Mouse (Mus musculus) kidney, embryonic 16.5 days (tissue): ENCODE data around the gene Hnrnph2. TPM values are rescaled to one million over a fixed set of nuclear protein-coding genes. Genes with fewer than 3 reads are reported as not detected.
A peak's percentile ranks its signal among the peaks of the same experiment; 100 is the strongest.

Experiments
- ATAC-seq: fragments of 200-750 bp; cut with Nextera tagmentation; 2 replicates; pipeline ENCODE4 v1.8.0; 2017; ENCODE audit warnings: moderate TSS enrichment; ENCODE audit not compliant: low FRiP score, low TSS enrichment
- H3K27ac ChIP-seq: fragments of 300-500 bp; sonication (generic); 2 replicates; pipeline ENCODE4 v1.5.1; 2014; ENCODE audit warnings: low read length
- H3K27me3 ChIP-seq: fragments of 300-500 bp; sonication (generic); 2 replicates; pipeline ENCODE4 v1.6.1; 2014; ENCODE audit warnings: low read length, control low read depth, mixed read lengths; ENCODE audit not compliant: insufficient read depth
- H3K36me3 ChIP-seq: fragments of 300-500 bp; sonication (generic); 2 replicates; pipeline ENCODE4 v1.6.1; 2014; ENCODE audit warnings: low read length, control low read depth, mixed read lengths; ENCODE audit not compliant: insufficient read depth
- H3K4me1 ChIP-seq: fragments of 300-500 bp; sonication (generic); 2 replicates; pipeline ENCODE4 v1.6.1; 2014; ENCODE audit warnings: low read length, control low read depth, mixed read lengths; ENCODE audit not compliant: insufficient read depth
- H3K4me2 ChIP-seq: fragments of 300-500 bp; sonication (generic); replicated peaks from 2 replicates; pipeline ENCODE4 v1.6.1; 2014; ENCODE audit warnings: low read depth, low read length
- H3K4me3 ChIP-seq: fragments of 300-500 bp; sonication (generic); 2 replicates; pipeline ENCODE4 v1.5.1; 2014; ENCODE audit warnings: mild to moderate bottlenecking, low read length
- H3K9ac ChIP-seq: fragments of 300-500 bp; sonication (generic); replicated peaks from 2 replicates; pipeline ENCODE4 v1.6.1; 2014; ENCODE audit warnings: low read length
- H3K9me3 ChIP-seq: fragments of 300-500 bp; sonication (generic); 2 replicates; pipeline ENCODE4 v1.6.1; 2016; ENCODE audit warnings: low read length, control low read depth
- WGBS: fragments of 180-500 bp; shearing (Covaris S2); extraction: QIAGEN DNeasy Blood & Tissue Kit; methylation state at CpG from one replicate; pipeline ENCODE4 v1.1.7; 2014; 5-methylcytosine and 5-hydroxymethylcytosine counted together
- polyA plus RNA-seq: library from polyadenylated mRNA; unstranded; fragments of >200 nt; fragmentation: Nextera tagmentation; extraction: Ambion mirVana; gene quantifications from 2 replicates; pipeline ENCODE4 v1.2.1, GENCODE M21; 2015

The Hnrnph2 gene
- polyA plus RNA-seq, 1 experiment from 2014 or later, result 168 TPM

DNA sequence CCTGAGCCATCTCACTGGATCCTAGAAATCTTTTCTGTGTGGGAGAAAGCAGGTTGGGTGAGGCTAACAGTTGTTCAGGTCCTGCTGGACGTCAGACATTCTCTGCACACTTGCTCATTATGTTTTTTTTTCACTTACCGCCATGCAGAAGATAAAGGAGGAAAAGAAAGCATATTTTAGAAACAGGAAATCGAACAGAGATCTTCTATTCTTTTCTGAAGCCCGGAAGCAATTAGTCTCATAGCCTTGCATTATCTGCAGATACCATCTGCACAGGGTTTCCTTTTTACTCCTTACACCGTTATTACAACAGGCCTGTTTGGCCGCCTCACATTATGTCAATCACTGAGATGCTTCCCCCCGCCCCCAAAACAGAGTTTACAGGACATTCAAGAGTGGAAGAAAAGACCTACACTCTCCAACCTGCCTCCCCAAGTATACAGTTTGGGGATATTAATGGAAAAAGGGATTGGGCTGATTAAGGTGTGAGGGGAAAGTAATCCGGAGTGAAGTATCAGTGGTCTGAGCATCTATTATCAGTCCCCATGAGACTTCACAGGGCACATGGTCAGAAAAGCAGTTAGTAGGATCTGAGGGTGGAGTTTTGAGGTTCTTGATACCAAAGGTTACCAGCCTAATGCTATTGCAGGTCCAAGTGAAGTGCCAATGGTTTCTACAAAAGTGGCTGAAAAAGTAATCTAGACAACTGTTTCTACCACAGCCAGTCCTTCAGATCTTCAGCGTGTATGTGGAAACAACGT is 40.2 kb downstream of the Hnrnph2 start:
- Histone ChIP-seq H3K9ac (no peak overlapping the region), H3K27ac (0 out of 2 replicates have a peak overlapping the region, but pooled peaks have one; percentile 29), H3K4me1 (no peaks in the 10 kb centered on the region), H3K27me3 (peaks cover 4% of the 10 kb centered on the region; the same call in 1 of the 2 replicates), H3K4me3 (no peak overlapping the region), H3K4me2 (no peak overlapping the region), H3K36me3 (no peaks in the 10 kb centered on the region), H3K9me3 (no peaks in the 10 kb centered on the region)
- no peak for ATAC-seq
- 70% methylated on average over 10 of the region's 10 CpGs for WGBS

DNA sequence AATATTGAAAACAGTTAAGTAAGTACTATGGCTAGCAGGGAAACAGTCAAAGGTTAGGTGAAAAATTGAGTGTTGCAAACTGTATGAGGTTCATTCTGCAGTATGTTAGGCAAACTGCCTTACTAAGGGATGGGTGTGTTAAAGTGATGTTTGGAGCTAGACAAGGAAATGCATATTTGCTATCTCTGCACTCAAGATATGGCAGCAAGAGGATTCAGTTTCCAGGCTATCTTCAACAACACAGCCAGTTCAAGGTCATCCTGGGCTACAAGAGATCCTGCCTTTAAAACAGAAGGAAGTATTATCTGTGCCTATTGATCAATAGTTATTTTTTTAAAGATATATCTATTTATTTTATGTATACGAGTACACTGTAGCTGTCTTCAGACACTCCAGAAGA is 45.4 kb downstream of the Hnrnph2 start:
- no peak for ATAC-seq

DNA sequence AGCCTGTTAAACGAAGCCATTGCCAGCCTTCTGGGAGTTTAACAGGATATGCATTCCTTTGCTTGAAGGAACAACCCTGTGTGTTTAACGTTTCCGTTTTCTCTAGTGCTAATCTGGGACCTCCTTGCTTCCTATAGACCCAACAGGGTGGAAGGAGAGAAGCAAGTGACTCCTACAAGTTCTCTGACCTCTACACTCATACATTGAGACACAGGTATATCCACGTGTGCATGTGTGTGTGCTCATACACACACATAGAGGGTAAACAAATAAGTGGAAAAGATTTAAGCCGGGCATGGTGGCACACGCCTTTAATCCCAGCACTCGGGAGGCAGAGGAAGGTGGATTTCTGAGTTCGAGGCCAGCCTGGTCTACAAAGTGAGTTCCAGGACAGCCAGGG is 46.4 kb downstream of the Hnrnph2 start:
- H3K27ac ChIP-seq, result 0 out of 2 replicates have a peak overlapping the region, but pooled peaks have one; percentile 18
- WGBS, result 60% methylated on average over 8 of the region's 8 CpGs
- ATAC-seq, result no peak

More for the DNA sequence above, 45.4 kb downstream of the Hnrnph2 start:
- no peak overlapping the region for H3K9ac ChIP-seq
- H3K27me3 ChIP-seq, result peaks cover 4% of the 10 kb centered on the region; the same call in 1 of the 2 replicates
- H3K4me1 ChIP-seq, result no peaks in the 10 kb centered on the region
- H3K4me2 ChIP-seq, result no peak overlapping the region
- H3K36me3 ChIP-seq, result no peaks in the 10 kb centered on the region
- 90% methylated on average over 1 of the region's 1 CpGs for WGBS
- H3K4me3 ChIP-seq, result no peak overlapping the region
- no peaks in the 10 kb centered on the region for H3K9me3 ChIP-seq
- H3K27ac ChIP-seq, result no peak overlapping the region

DNA sequence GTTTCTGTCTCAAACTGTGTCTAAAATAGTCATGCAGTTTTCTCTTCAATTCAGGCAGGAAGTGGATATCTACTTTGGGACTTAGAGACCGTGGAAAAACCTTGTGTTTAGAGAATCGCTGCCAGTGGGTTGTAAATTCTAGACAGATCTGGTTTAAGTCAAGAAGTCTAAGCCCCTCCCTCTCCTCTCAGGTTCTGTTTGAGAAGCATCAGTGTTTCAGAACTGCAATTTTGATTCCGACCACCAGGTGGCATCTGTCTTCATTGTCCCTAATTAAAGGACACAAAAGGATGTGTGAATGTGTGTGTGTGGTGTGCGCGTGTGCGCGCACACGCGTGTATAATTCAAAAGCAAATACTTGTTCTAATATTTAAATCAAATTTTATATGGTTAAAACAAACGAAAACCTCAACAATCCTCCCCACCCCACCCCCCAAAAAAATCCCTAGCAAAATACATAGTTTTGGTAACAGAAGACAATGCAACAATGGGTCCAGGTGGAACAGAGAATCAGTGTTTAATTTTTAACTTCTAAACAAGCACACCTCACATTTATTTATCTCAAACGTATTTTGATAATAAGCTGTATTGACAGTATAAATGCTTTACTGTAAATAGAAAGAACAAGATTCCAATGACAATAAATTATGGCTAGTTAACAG is 47.2 kb downstream of the Hnrnph2 start:
- peaks cover under 1% of the 10 kb centered on the region; the same call in 1 of the 2 replicates for H3K27me3 ChIP-seq
- peak; percentile 88 for ATAC-seq
- 25% methylated on average over 11 of the region's 11 CpGs for WGBS
- no peaks in the 10 kb centered on the region for H3K9me3 ChIP-seq
- no peak overlapping the region for H3K9ac ChIP-seq
- no peak overlapping the region; the same call in 1 of the 2 replicates for H3K4me2 ChIP-seq
- no peaks in the 10 kb centered on the region for H3K36me3 ChIP-seq
- H3K4me3 ChIP-seq, result no peak overlapping the region
- no peak overlapping the region for H3K27ac ChIP-seq
- no peaks in the 10 kb centered on the region for H3K4me1 ChIP-seq

More for the DNA sequence above, 46.4 kb downstream of the Hnrnph2 start:
- Histone ChIP-seq H3K27me3 (peaks cover 4% of the 10 kb centered on the region; the same call in 1 of the 2 replicates), H3K4me2 (no peak overlapping the region), H3K9ac (no peak overlapping the region), H3K4me1 (no peaks in the 10 kb centered on the region), H3K4me3 (no peak overlapping the region), H3K36me3 (no peaks in the 10 kb centered on the region), H3K9me3 (no peaks in the 10 kb centered on the region)

DNA sequence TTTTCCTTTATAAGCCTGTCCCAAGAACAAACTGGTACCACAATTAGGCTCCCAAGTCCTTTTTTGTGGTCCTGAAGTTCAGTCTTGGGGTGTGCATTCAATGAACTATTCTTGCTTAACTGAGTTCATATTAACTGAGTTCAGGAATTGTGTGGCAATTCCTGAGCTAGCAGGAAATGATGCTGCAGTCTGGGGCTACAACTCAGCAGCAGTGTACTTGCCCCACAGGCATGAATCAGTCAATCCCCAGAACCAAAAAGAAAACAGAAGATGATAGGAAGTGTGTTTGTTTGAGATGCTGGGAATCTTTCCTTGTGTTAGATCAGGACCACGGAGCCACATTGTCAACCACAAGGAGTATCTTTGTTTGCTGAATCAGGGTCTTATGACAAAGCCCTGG is 51.1 kb downstream of the Hnrnph2 start:
- no peak for ATAC-seq
- no peak overlapping the region for H3K27ac ChIP-seq
- H3K9ac ChIP-seq, result no peak overlapping the region
- H3K27me3 ChIP-seq, result no peaks in the 10 kb centered on the region; the same call in 1 of the 2 replicates
- no peaks in the 10 kb centered on the region for H3K4me1 ChIP-seq
- H3K4me3 ChIP-seq, result no peak overlapping the region
- no peak overlapping the region for H3K4me2 ChIP-seq
- 80% methylated on average over 1 of the region's 1 CpGs for WGBS
- H3K36me3 ChIP-seq, result no peaks in the 10 kb centered on the region
- no peaks in the 10 kb centered on the region for H3K9me3 ChIP-seq

Other genes with a start within 250 kb of the Hnrnph2 start
- gene Drp2, start 196.6 kb upstream of the Hnrnph2 start, polyA plus RNA-seq, result 0.57 and 0.84 TPM in 2 replicates
- gene Taf7l, start 124.7 kb upstream of the Hnrnph2 start, polyA plus RNA-seq, result 0.07 and 0.10 TPM in 2 replicates
- gene Timm8a1, start 59.3 kb upstream of the Hnrnph2 start, polyA plus RNA-seq, result 83.4 and 95.3 TPM in 2 replicates
- 0.94 and 1.0 TPM in 2 replicates for gene Btk, start 17.6 kb upstream of the Hnrnph2 start, polyA plus RNA-seq
- 332 and 341 TPM in 2 replicates for gene Rpl36a, start 15.5 kb upstream of the Hnrnph2 start, polyA plus RNA-seq
- 5.2 and 7.0 TPM in 2 replicates for gene Gla, start 54 bp upstream of the Hnrnph2 start, polyA plus RNA-seq
- 4.0 and 4.4 TPM in 2 replicates for gene Armcx4, start 85.3 kb downstream of the Hnrnph2 start, polyA plus RNA-seq
- gene Armcx1, start 116.8 kb downstream of the Hnrnph2 start, polyA plus RNA-seq, result 53.4 and 59.0 TPM in 2 replicates
- 22.0 and 22.6 TPM in 2 replicates for gene Armcx6, start 150.2 kb downstream of the Hnrnph2 start, polyA plus RNA-seq
- 66.0 and 70.6 TPM in 2 replicates for gene Armcx3, start 155.4 kb downstream of the Hnrnph2 start, polyA plus RNA-seq
- 75.9 and 83.6 TPM in 2 replicates for gene Armcx2, start 208.0 kb downstream of the Hnrnph2 start, polyA plus RNA-seq